Mouse (Mus musculus): ENCODE data around the gene Tmcc3. TPM values are rescaled to one million over a fixed set of nuclear protein-coding genes. Genes with fewer than 3 reads are reported as not detected.

The Tmcc3 gene
- total RNA-seq, 2 experiments from 2014 or later, result 43.9 to 44.3 TPM

- H3K4me3 ChIP-seq, result no peak overlapping the region
- DNase-seq (ENCODE audit: low spot score in 2 of 2), result no peak
- no peak overlapping the region for H3K27ac ChIP-seq
- no peak for TF ChIP-seq CTCF (conservative IDR thresholded peaks at IDR 0.05)
Measured at GRCm38 (mm10) chr10:94299301-94299700, 12.4 kb upstream of the Tmcc3 start.

- DNase-seq (ENCODE audit: low spot score in 2 of 2), result no peak
- Histone ChIP-seq H3K4me3 (no peak overlapping the region), H3K27ac (no peak overlapping the region)
- TF ChIP-seq CTCF (conservative IDR thresholded peaks at IDR 0.05), result no peak
Measured at GRCm38 (mm10) chr10:94304064-94304657, 7.6 kb upstream of the Tmcc3 start.

GRCm38 (mm10) chr10:94305526-94305925 is 6.2 kb upstream of the Tmcc3 start:
- H3K27ac ChIP-seq, result no peak overlapping the region
- H3K4me3 ChIP-seq, result no peak overlapping the region
- DNase-seq (ENCODE audit: low spot score in 2 of 2), result no peak
- TF ChIP-seq CTCF (conservative IDR thresholded peaks at IDR 0.05), result no peak

- DNase-seq (ENCODE audit: low spot score in 2 of 2), result no peak
- Histone ChIP-seq H3K27ac (no peak overlapping the region), H3K4me3 (no peak overlapping the region)
- TF ChIP-seq CTCF (conservative IDR thresholded peaks at IDR 0.05), result no peak
Measured at GRCm38 (mm10) chr10:94310499-94311267, 1.1 kb upstream of the Tmcc3 start.

GRCm38 (mm10) chr10:94312007-94312715 is 412 bp downstream of the Tmcc3 start:
- H3K27ac ChIP-seq, result peak overlapping the region; percentile 59; the same call in 1 of the 2 replicates
- no peak for DNase-seq (ENCODE audit: low spot score in 2 of 2)
- peak; percentile 28 for TF ChIP-seq CTCF (conservative IDR thresholded peaks at IDR 0.05)
- H3K4me3 ChIP-seq, result peak overlapping the region; percentile 58

GRCm38 (mm10) chr10:94313146-94313545 is 1.4 kb downstream of the Tmcc3 start:
- DNase-seq (ENCODE audit: low spot score in 2 of 2), result no peak
- H3K4me3 ChIP-seq, result no peak overlapping the region
- no peak for TF ChIP-seq CTCF (conservative IDR thresholded peaks at IDR 0.05)
- H3K27ac ChIP-seq, result no peak overlapping the region

GRCm38 (mm10) chr10:94318574-94318973 is 6.8 kb downstream of the Tmcc3 start:
- no peak for DNase-seq (ENCODE audit: low spot score in 2 of 2)
- no peak overlapping the region for H3K4me3 ChIP-seq
- H3K27ac ChIP-seq, result peak overlapping the region; percentile 61
- no peak for TF ChIP-seq CTCF (conservative IDR thresholded peaks at IDR 0.05)

GRCm38 (mm10) chr10:94329962-94330361 is 18.2 kb downstream of the Tmcc3 start:
- DNase-seq (ENCODE audit: low spot score in 2 of 2), result no peak
- no peak overlapping the region for H3K4me3 ChIP-seq
- no peak for TF ChIP-seq CTCF (conservative IDR thresholded peaks at IDR 0.05)
- H3K27ac ChIP-seq, result no peak overlapping the region

- TF ChIP-seq CTCF (conservative IDR thresholded peaks at IDR 0.05), result peak; percentile 54
- no peak for DNase-seq (ENCODE audit: low spot score in 2 of 2)
- no peak overlapping the region for H3K4me3 ChIP-seq
- no peak overlapping the region for H3K27ac ChIP-seq
Measured at GRCm38 (mm10) chr10:94332358-94333137, 20.8 kb downstream of the Tmcc3 start.

GRCm38 (mm10) chr10:94333328-94333727 is 21.6 kb downstream of the Tmcc3 start:
- H3K27ac ChIP-seq, result no peak overlapping the region
- no peak overlapping the region for H3K4me3 ChIP-seq
- TF ChIP-seq CTCF (conservative IDR thresholded peaks at IDR 0.05), result no peak
- DNase-seq (ENCODE audit: low spot score in 2 of 2), result no peak

GRCm38 (mm10) chr10:94335047-94335446 is 23.3 kb downstream of the Tmcc3 start:
- Histone ChIP-seq H3K4me3 (no peak overlapping the region), H3K27ac (no peak overlapping the region)
- TF ChIP-seq CTCF (conservative IDR thresholded peaks at IDR 0.05), result no peak
- no peak for DNase-seq (ENCODE audit: low spot score in 2 of 2)

GRCm38 (mm10) chr10:94336071-94336470 is 24.3 kb downstream of the Tmcc3 start:
- Histone ChIP-seq H3K27ac (no peak overlapping the region), H3K4me3 (no peak overlapping the region)
- no peak for TF ChIP-seq CTCF (conservative IDR thresholded peaks at IDR 0.05)
- DNase-seq (ENCODE audit: low spot score in 2 of 2), result no peak

- no peak for DNase-seq (ENCODE audit: low spot score in 2 of 2)
- TF ChIP-seq CTCF (conservative IDR thresholded peaks at IDR 0.05), result no peak
- Histone ChIP-seq H3K27ac (no peak overlapping the region), H3K4me3 (no peak overlapping the region)
Measured at GRCm38 (mm10) chr10:94341501-94341900, 29.8 kb downstream of the Tmcc3 start.
